Mouse (Mus musculus) kidney, adult 2 months (tissue): ENCODE data around the gene Pik3r2. TPM values are rescaled to one million over a fixed set of nuclear protein-coding genes. Genes with fewer than 3 reads are reported as not detected.

Source experiments
- DNase-seq: peaks from one replicate; pipeline ENCODE4 v3.0.0; 2021
- H3K27ac ChIP-seq: fragments of 200-500 bp; 2 replicates; pipeline ENCODE4 v1.5.1; 2012; ENCODE audit warnings: low read depth, low read length, control low read depth, inconsistent platforms; ENCODE audit not compliant: insufficient read depth
- H3K27me3 ChIP-seq: fragments of 200-500 bp; replicated peaks from 2 replicates; pipeline ENCODE4 v1.6.1; 2012; ENCODE audit warnings: mild to moderate bottlenecking, moderate library complexity, low read length, inconsistent platforms; ENCODE audit not compliant: control insufficient read depth, insufficient read depth
- H3K36me3 ChIP-seq: fragments of 200-500 bp; 2 replicates; pipeline ENCODE4 v1.6.1; 2012; ENCODE audit warnings: mild to moderate bottlenecking, moderate library complexity, low read length, inconsistent platforms; ENCODE audit not compliant: control insufficient read depth, insufficient read depth
- H3K4me1 ChIP-seq: fragments of 200-500 bp; 2 replicates; pipeline ENCODE4 v1.6.1; 2011; ENCODE audit warnings: low read length; ENCODE audit not compliant: control insufficient read depth, insufficient read depth
- H3K4me3 ChIP-seq: fragments of 200-500 bp; 2 replicates; pipeline ENCODE4 v1.5.1; 2011; ENCODE audit warnings: mild to moderate bottlenecking, low read depth, low read length, control low read depth; ENCODE audit not compliant: insufficient read depth
- CTCF ChIP-seq: fragments of 200-500 bp; conservative IDR thresholded peaks from 2 replicates; pipeline ENCODE4 v1.5.1; 2011; ENCODE audit warnings: low read depth, mild to moderate bottlenecking, control low read depth, low read length, moderate library complexity, mixed read lengths; ENCODE audit not compliant: insufficient read depth, insufficient read length
- POLR2A ChIP-seq: fragments of 200-500 bp; IDR thresholded peaks from one replicate; pipeline ENCODE4 v1.6.1; 2011; ENCODE audit warnings: low read depth, low read length, control low read depth
- WGBS: fragments of 180-500 bp; shearing (Covaris S2); methylation state at CpG from one replicate; pipeline ENCODE4 v1.1.7; 2018; 5-methylcytosine and 5-hydroxymethylcytosine counted together
- polyA plus RNA-seq: library from polyadenylated mRNA; depleted of rRNA; stranded (reverse); fragments of >200 nt; gene quantifications from 2 replicates; pipeline ENCODE4 v1.2.3, GENCODE M21; 2012

Pik3r2 gene
- polyA plus RNA-seq, 1 experiment: 60.5 TPM

- Histone ChIP-seq H3K36me3 (no peaks in the 10 kb centered on the region), H3K27me3 (no peaks in the 10 kb centered on the region), H3K27ac (peak overlapping the region; percentile 98), H3K4me3 (no peak overlapping the region), H3K4me1 (peaks cover 8% of the 10 kb centered on the region; the same call in 1 of the 2 replicates)
- peak; percentile 92 for DNase-seq
- WGBS: 16% methylated on average over 11 of the region's 11 CpGs
- TF ChIP-seq POLR2A (no peak), CTCF (peak; percentile 68)
Measured at GRCm38 (mm10) chr8:70752000-70752764, 24.3 kb downstream of the Pik3r2 start.

GRCm38 (mm10) chr8:70750128-70750680 is 26.3 kb downstream of the Pik3r2 start:
- H3K27ac ChIP-seq: no peak overlapping the region
- no peaks in the 10 kb centered on the region for H3K27me3 ChIP-seq
- TF ChIP-seq POLR2A (no peak), CTCF (no peak)
- H3K36me3 ChIP-seq: no peaks in the 10 kb centered on the region
- H3K4me1 ChIP-seq: peaks cover 7% of the 10 kb centered on the region; the same call in 1 of the 2 replicates
- H3K4me3 ChIP-seq: no peak overlapping the region
- 85% methylated on average over 13 of the region's 13 CpGs for WGBS
- no peak for DNase-seq

- DNase-seq: no peak
- Histone ChIP-seq H3K27me3 (no peaks in the 10 kb centered on the region), H3K27ac (no peak overlapping the region), H3K4me3 (no peak overlapping the region), H3K4me1 (peaks cover 5% of the 10 kb centered on the region; the same call in 1 of the 2 replicates), H3K36me3 (no peaks in the 10 kb centered on the region)
- WGBS: 89% methylated on average over 19 of the region's 19 CpGs
- no peak for TF ChIP-seq CTCF
- TF ChIP-seq POLR2A: no peak
Measured at GRCm38 (mm10) chr8:70749097-70749674, 27.3 kb downstream of the Pik3r2 start.

- no peak for TF ChIP-seq POLR2A
- no peak for TF ChIP-seq CTCF
- WGBS: 92% methylated on average over 23 of the region's 23 CpGs
- H3K4me3 ChIP-seq: no peak overlapping the region
- no peak overlapping the region for H3K27ac ChIP-seq
- no peaks in the 10 kb centered on the region for H3K27me3 ChIP-seq
- H3K4me1 ChIP-seq: peaks cover 5% of the 10 kb centered on the region; the same call in 1 of the 2 replicates
- no peak for DNase-seq
- H3K36me3 ChIP-seq: no peaks in the 10 kb centered on the region
Measured at GRCm38 (mm10) chr8:70748246-70749096, 28.0 kb downstream of the Pik3r2 start.

GRCm38 (mm10) chr8:70747211-70747890 is 29.2 kb downstream of the Pik3r2 start:
- Histone ChIP-seq H3K36me3 (no peaks in the 10 kb centered on the region), H3K4me1 (peaks cover 3% of the 10 kb centered on the region; the same call in 1 of the 2 replicates), H3K27me3 (no peaks in the 10 kb centered on the region), H3K27ac (no peak overlapping the region), H3K4me3 (no peak overlapping the region)
- no peak for TF ChIP-seq CTCF
- TF ChIP-seq POLR2A: no peak
- no peak for DNase-seq
- 84% methylated on average over 18 of the region's 18 CpGs for WGBS

- DNase-seq: no peak
- peaks cover 3% of the 10 kb centered on the region; the same call in 1 of the 2 replicates for H3K4me1 ChIP-seq
- WGBS: 76% methylated on average over 9 of the region's 9 CpGs
- no peak for TF ChIP-seq POLR2A
- no peak for TF ChIP-seq CTCF
- H3K36me3 ChIP-seq: no peaks in the 10 kb centered on the region
- no peak overlapping the region for H3K27ac ChIP-seq
- no peaks in the 10 kb centered on the region for H3K27me3 ChIP-seq
- no peak overlapping the region for H3K4me3 ChIP-seq
Measured at GRCm38 (mm10) chr8:70746676-70747075, 29.8 kb downstream of the Pik3r2 start.
